Mouse (Mus musculus) lung, embryonic 16.5 days (tissue): ENCODE measurements around the gene Scn10a. TPM values are rescaled to one million over a fixed set of nuclear protein-coding genes. Genes with fewer than 3 reads are reported as not detected.

ENCODE experiments used
- ATAC-seq: fragments of 200-750 bp; cut with Nextera tagmentation; 2 replicates; pipeline ENCODE4 v1.8.0; 2017; ENCODE audit warnings: low read depth, mild to moderate bottlenecking, moderate library complexity
- H3K27ac ChIP-seq: fragments of 300-500 bp; sonication (generic); 2 replicates; pipeline ENCODE4 v1.5.1; 2014; ENCODE audit warnings: mild to moderate bottlenecking, control low read depth, low read length
- H3K27me3 ChIP-seq: fragments of 300-500 bp; sonication (generic); 2 replicates; pipeline ENCODE4 v1.6.1; 2014; ENCODE audit warnings: low read depth, low read length, mixed read lengths; ENCODE audit not compliant: control insufficient read depth, insufficient read depth
- H3K36me3 ChIP-seq: fragments of 300-500 bp; sonication (generic); 2 replicates; pipeline ENCODE4 v1.6.1; 2014; ENCODE audit warnings: low read length; ENCODE audit not compliant: control insufficient read depth, insufficient read depth
- H3K4me1 ChIP-seq: fragments of 300-500 bp; sonication (generic); replicated peaks from 2 replicates; pipeline ENCODE4 v1.6.1; 2014; ENCODE audit warnings: low read length, mixed read lengths; ENCODE audit not compliant: control insufficient read depth, insufficient read depth
- H3K4me2 ChIP-seq: fragments of 300-500 bp; sonication (generic); 2 replicates; pipeline ENCODE4 v1.6.1; 2014; ENCODE audit warnings: low read depth, low read length, control low read depth
- H3K4me3 ChIP-seq: fragments of 300-500 bp; sonication (generic); 2 replicates; pipeline ENCODE4 v1.5.1; 2014; ENCODE audit warnings: mild to moderate bottlenecking, low read length, control low read depth
- H3K9ac ChIP-seq: fragments of 300-500 bp; sonication (generic); 2 replicates; pipeline ENCODE4 v1.6.1; 2014; ENCODE audit warnings: low read length, control low read depth
- H3K9me3 ChIP-seq: fragments of 300-500 bp; sonication (generic); 2 replicates; pipeline ENCODE4 v1.6.1; 2016; ENCODE audit warnings: low read length; ENCODE audit not compliant: control insufficient read depth
- WGBS: fragments of 180-500 bp; shearing (Covaris S2); extraction: QIAGEN DNeasy Blood & Tissue Kit; methylation state at CpG from one replicate; pipeline ENCODE4 v1.1.7; 2014; 5-methylcytosine and 5-hydroxymethylcytosine counted together
- polyA plus RNA-seq: library from polyadenylated mRNA; unstranded; fragments of >200 nt; fragmentation: Nextera tagmentation; extraction: Ambion mirVana; gene quantifications from 2 replicates; pipeline ENCODE4 v1.2.1, GENCODE M21; 2015

Gene Scn10a
- polyA plus RNA-seq, 1 experiment from 2014 or later = 0.06 TPM

DNA sequence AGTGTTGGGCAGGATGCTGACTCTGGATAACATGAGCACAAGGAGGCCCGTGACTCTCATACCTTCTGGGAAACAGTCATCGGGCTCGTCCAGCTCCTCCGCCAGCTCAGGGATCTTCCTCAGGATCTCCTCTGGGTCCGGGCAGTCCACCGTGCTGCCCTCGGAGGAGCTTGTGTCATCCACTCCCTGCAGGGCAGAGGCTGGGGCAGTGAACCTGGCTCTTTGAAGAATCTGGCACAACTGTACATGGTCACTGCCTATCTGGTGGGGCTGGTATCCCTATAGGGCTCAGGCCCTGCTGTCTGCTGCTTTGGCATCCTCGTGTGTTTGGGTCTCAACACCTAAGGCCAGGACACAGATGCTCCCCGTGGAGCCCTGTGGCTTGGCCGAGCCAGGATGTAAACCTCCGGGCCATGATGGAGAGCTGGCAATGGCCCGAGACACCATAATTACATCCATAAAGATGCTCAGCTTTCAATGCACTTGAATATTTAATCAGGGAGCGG, 87.7 kb downstream of the Scn10a start:
- Histone ChIP-seq H3K9me3 (no peaks in the 10 kb centered on the region), H3K36me3 (no peaks in the 10 kb centered on the region), H3K4me2 (no peak overlapping the region), H3K27ac (no peak overlapping the region), H3K9ac (no peak overlapping the region), H3K4me1 (no peaks in the 10 kb centered on the region; the same call in 1 of the 2 replicates), H3K27me3 (peaks cover 4% of the 10 kb centered on the region; the same call in 1 of the 2 replicates), H3K4me3 (no peak overlapping the region)
- no peak for ATAC-seq
- 73% methylated on average over 13 of the region's 13 CpGs for WGBS

DNA sequence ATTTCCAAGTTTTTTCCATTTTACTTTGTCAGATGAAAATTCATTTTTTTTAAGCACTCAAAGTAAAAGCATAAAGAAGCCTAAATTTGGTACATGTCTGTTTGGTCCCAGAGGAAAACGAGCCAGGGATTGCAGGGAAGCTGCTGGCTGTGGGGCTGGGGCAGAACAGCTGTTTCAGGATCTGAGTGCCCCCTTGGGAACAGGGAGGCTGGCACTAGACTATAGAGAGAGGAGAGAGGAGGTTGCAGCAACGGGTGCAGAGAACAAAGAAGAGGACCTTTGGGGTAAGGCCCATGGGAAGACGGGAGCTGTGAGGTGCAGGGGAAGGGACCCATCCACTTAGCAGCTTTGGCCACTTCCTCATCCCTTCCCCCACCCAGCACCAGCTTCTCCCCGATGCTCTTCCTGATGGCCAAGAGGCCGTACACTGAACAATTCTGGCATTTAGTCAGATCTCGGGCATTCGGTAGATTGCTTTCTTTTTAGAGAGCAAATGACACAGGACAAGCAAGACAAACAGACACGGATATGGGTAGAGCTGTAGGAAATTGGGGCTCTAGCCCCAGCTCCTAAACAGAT, 90.3 kb downstream of the Scn10a start:
- Histone ChIP-seq H3K4me1 (no peaks in the 10 kb centered on the region; the same call in 1 of the 2 replicates), H3K9me3 (no peaks in the 10 kb centered on the region), H3K27me3 (peaks cover 4% of the 10 kb centered on the region; the same call in 1 of the 2 replicates), H3K27ac (no peak overlapping the region), H3K9ac (no peak overlapping the region), H3K4me3 (no peak overlapping the region), H3K36me3 (no peaks in the 10 kb centered on the region), H3K4me2 (no peak overlapping the region)
- WGBS = 47% methylated on average over 8 of the region's 8 CpGs
- ATAC-seq = no peak

DNA sequence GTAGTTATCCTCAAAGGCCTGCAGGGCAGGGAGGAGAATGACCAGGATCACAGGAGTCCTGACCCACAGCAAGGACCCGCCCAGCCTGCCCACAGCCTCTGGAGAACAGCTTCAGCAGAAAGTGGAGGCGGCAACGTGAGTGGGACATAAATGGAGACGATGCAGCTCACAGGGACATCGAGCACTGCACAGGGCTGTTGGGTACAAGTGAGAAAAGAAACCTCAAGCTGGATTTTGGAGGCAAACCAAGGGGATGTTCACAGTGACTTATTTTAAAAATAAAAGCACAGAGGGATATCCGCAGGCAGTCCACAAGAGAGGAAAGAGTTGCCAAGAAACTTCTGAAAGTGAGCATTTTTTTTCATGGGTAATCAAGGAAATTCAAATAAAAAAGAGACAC, 91.9 kb downstream of the Scn10a start:
- H3K27me3 ChIP-seq = peaks cover 2% of the 10 kb centered on the region; the same call in 1 of the 2 replicates

DNA sequence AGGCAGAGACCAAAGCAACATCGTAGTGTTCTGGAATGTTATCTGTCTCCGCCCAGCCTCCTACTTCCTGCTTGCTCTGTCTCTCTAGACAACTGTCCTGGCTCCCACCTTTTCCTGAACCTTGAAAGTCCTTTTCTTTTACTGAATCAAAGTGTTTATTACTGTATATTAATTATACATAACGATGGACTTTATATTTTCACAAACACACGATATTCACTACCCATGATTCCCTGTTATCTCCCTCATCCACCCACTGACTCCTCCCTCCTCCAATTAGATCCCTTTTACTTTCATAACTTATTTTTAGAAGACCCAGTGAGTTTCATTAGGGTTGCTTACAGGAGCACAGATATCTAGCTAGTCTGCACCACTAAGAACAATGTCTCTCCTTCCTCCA, 95.0 kb downstream of the Scn10a start:
- peaks cover 2% of the 10 kb centered on the region; the same call in 1 of the 2 replicates for H3K27me3 ChIP-seq
- H3K4me3 ChIP-seq = no peak overlapping the region
- no peak overlapping the region for H3K4me2 ChIP-seq
- H3K4me1 ChIP-seq = no peaks in the 10 kb centered on the region
- H3K27ac ChIP-seq = no peak overlapping the region
- WGBS = 57% methylated on average over 4 of the region's 4 CpGs
- H3K36me3 ChIP-seq = no peaks in the 10 kb centered on the region
- ATAC-seq = no peak
- H3K9ac ChIP-seq = no peak overlapping the region
- no peaks in the 10 kb centered on the region for H3K9me3 ChIP-seq

More for the DNA sequence above, 91.9 kb downstream of the Scn10a start:
- Histone ChIP-seq H3K9me3 (no peaks in the 10 kb centered on the region), H3K27ac (no peak overlapping the region), H3K4me3 (no peak overlapping the region), H3K36me3 (no peaks in the 10 kb centered on the region), H3K4me2 (no peak overlapping the region), H3K9ac (no peak overlapping the region), H3K4me1 (no peaks in the 10 kb centered on the region; the same call in 1 of the 2 replicates)
- no peak for ATAC-seq
- 63% methylated on average over 6 of the region's 6 CpGs for WGBS

DNA sequence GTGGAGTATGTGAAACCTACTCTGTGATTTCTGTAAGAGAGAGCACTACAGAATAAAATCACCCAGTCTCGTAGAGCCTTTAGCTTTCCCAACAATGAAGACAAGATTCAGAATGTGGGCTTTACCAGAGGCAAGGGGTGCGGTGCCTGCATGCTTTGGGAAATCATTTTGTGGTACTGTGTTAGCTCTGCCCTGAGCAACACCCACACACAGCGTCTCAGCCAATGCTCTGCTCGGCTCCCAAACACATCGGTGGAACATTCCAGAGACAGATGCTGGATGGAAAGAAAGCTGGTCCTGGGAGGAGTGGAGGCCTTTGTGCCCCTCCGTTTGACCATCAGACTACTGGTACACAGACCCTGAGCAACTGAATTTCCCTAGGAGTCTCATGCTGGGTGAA, 104.3 kb downstream of the Scn10a start:
- Histone ChIP-seq H3K4me2 (no peak overlapping the region), H3K27me3 (no peaks in the 10 kb centered on the region), H3K27ac (no peak overlapping the region), H3K4me3 (no peak overlapping the region), H3K36me3 (no peaks in the 10 kb centered on the region), H3K4me1 (no peaks in the 10 kb centered on the region), H3K9me3 (no peaks in the 10 kb centered on the region), H3K9ac (no peak overlapping the region)
- 70% methylated on average over 6 of the region's 6 CpGs for WGBS
- no peak for ATAC-seq

DNA sequence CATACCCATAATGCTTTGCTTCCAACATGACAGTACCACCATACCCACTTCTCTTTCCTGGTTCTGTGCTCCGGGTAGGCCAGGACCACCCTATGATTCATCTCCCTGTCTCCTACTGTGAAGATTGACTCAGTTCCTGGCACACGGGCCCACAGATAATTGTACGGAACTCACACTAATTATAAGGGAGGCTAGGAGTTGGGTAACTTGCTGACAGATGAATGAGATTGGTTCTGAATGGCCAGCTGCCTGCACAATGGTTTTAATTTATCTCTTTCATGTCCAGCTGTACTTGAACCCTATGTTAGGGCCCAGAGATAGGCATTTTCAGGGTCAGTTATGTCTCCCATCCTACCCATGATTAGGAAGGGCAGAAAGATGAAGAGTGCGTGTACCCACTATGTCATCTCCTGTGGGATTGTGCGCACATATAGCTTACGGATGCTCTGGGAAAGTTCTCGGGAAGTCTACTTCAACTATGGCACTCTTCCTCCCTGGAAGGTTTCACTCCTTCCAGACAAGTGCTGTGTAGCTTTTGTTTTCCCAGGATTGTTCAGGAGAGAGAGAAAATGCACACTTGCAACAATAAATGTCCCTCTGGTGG, 108.5 kb downstream of the Scn10a start:
- Histone ChIP-seq H3K4me3 (no peak overlapping the region), H3K27me3 (no peaks in the 10 kb centered on the region), H3K4me1 (no peaks in the 10 kb centered on the region), H3K27ac (no peak overlapping the region), H3K4me2 (no peak overlapping the region), H3K9ac (no peak overlapping the region), H3K36me3 (no peaks in the 10 kb centered on the region), H3K9me3 (no peaks in the 10 kb centered on the region)
- WGBS = 89% methylated on average over 7 of the region's 7 CpGs
- no peak for ATAC-seq

DNA sequence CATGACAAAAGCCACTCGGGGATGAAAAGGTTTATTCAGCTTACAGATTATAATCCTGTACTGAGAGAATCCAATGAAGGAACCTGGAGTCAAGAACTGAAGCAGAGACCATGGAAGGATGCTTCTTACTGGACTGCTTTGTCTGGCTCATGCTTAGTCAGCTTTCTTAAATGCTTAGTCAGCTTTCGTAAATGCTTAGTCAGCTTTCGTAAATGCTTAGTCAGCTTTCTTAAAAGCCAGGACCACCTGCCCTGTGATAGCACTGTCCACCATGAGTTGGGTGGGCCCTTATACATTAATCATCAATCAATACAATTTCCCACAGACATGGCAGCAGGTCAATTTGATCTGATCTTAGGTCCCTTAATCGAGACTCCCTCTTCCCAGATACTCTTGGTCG, 112.2 kb downstream of the Scn10a start:
- H3K27ac ChIP-seq = no peak overlapping the region
- WGBS = 89% methylated on average over 5 of the region's 5 CpGs
- H3K9me3 ChIP-seq = no peaks in the 10 kb centered on the region
- H3K4me1 ChIP-seq = no peaks in the 10 kb centered on the region
- H3K36me3 ChIP-seq = no peaks in the 10 kb centered on the region
- no peak overlapping the region for H3K9ac ChIP-seq
- no peak for ATAC-seq
- no peak overlapping the region for H3K4me2 ChIP-seq
- no peaks in the 10 kb centered on the region for H3K27me3 ChIP-seq
- no peak overlapping the region for H3K4me3 ChIP-seq

DNA sequence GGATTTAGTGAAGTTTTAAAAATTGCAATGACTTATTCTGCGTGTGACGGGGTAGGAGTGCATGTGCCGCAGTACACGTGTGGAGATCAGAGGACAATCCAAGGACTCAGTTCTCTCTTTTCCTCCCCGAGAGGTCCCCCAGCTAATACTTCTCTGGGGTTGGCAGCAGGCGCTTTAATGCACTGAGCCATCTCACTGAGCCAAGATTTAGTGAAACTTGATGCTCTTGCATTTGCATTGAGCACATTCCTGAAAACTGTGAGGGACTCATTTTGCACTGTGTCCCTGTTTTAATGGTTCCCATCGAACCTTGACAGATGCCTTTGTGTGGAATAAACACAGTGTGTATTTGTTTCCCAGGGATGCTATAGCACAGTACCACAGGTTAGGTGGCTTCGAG, 114.5 kb downstream of the Scn10a start:
- WGBS = 51% methylated on average over 8 of the region's 8 CpGs
- Histone ChIP-seq H3K4me1 (no peaks in the 10 kb centered on the region), H3K4me3 (no peak overlapping the region), H3K27ac (no peak overlapping the region), H3K27me3 (no peaks in the 10 kb centered on the region), H3K4me2 (no peak overlapping the region), H3K9me3 (no peaks in the 10 kb centered on the region), H3K9ac (no peak overlapping the region), H3K36me3 (no peaks in the 10 kb centered on the region)
- ATAC-seq = no peak

DNA sequence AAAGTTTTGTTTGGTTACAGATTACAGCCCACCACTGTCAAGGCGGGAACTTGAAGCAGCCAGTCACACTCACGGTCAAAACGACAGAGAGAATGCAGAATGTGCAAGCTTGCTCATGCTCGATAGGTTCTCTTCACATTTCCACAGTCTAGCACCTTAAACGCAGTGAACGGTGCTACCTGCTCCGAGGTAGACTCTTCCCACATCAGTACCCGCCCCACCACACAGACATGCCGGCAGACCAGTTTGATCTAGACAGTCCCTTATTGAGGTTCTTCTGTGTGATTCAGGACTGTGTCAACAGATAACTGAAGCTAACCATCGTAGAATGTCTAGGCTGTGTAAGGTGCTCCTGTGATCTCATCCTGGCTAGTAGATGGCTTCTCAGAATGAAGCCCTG, 120.6 kb downstream of the Scn10a start:
- Histone ChIP-seq H3K9ac (no peak overlapping the region), H3K4me3 (no peak overlapping the region), H3K36me3 (no peaks in the 10 kb centered on the region), H3K27ac (no peak overlapping the region), H3K9me3 (no peaks in the 10 kb centered on the region), H3K4me2 (no peak overlapping the region), H3K4me1 (no peaks in the 10 kb centered on the region; the same call in 1 of the 2 replicates), H3K27me3 (no peaks in the 10 kb centered on the region)
- ATAC-seq = no peak
- WGBS = 68% methylated on average over 10 of the region's 10 CpGs
